Mouse (Mus musculus): ENCODE results near the gene Itga11. TPM values are rescaled to one million over a fixed set of nuclear protein-coding genes. Genes with fewer than 3 reads are reported as not detected.
"Not testable (repeated sequence)": the region's sequence is repeated elsewhere in the genome, so short reads cannot be mapped to it uniquely, and the experiment has no call there.

Itga11 gene
- polyA plus RNA-seq, 1 experiment from 2014 or later: 2.2 TPM

DNA sequence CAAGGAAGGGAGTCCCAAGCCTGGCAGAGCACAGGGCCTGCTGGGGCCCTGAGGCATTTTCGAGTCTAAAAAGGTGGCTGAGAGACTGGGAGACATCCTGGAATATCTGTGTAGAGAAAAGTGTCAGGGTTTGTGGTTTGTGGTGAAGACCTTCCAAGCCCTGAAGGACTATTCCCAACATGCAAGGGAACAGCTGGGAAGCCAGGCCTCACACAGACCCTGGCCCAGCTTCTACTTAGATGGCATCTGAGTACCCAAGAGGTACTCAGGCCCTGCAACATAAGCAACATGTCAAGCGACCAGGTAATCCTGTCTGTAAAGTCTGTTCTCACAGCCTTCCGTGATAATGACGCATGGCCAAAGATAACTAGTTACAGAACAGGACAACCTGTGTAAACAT, 18.6 kb upstream of the Itga11 start:
- Histone ChIP-seq H3K9me3 (no peaks in the 10 kb centered on the region), H3K27ac (replicated peaks) (no peak overlapping the region), H3K4me1 (peaks cover 19% of the 10 kb centered on the region), H3K27me3 (replicated peaks; ENCODE audit: low read depth, poor library complexity, severe bottlenecking) (no peaks in the 10 kb centered on the region), H3K36me3 (replicated peaks) (no peaks in the 10 kb centered on the region), H3K4me3 (no peak overlapping the region)
- WGBS: 70% methylated on average over 4 of the region's 4 CpGs
- DNase-seq (ENCODE audit: low spot score): no peak

DNA sequence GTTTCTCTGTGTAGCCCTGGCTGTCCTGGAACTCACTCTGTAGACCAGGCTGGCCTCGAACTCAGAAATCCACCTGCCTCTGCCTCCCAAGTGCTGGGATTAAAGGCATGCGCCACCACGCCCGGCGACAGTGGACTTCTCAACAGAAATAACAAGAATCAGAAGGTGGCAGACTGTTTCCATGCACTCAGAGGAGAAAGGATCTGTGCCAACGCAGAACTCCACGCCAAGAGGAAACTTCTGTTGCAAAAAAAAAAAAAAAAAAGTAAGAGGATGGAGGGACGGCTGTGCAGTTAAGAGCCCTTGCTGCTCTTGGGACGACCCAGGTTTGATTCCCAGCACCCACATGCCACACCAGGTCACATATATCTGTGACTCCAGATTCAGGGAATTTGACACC, 16.7 kb upstream of the Itga11 start:
- not testable (repeated sequence) for DNase-seq (ENCODE audit: low spot score); H3K4me3 ChIP-seq; H3K36me3 ChIP-seq (replicated peaks); H3K27ac ChIP-seq (replicated peaks); H3K27me3 ChIP-seq (replicated peaks; ENCODE audit: low read depth, poor library complexity, severe bottlenecking); H3K9me3 ChIP-seq
- WGBS: 92% methylated on average over 9 of the region's 9 CpGs
- peaks cover 12% of the 10 kb centered on the region for H3K4me1 ChIP-seq

DNA sequence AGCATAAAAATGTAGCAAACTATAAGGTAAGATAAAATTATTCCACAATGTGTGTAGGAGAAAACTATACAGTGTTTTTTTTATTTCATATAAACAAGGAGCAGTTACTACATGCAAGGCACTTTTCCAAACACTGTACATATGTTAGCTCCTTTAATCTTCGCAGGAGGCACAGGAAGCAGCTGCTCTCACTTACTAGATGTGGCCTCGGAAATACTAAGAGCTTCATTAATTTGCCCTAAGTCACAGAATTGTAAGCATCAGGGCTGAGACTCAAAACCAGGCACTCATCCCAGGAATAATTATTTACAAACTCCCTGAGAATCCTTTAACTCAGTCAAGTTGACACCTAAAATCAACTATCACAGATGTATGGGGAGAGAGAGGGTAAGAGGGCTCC, 14.2 kb upstream of the Itga11 start:
- H3K27me3 ChIP-seq (replicated peaks; ENCODE audit: low read depth, poor library complexity, severe bottlenecking): no peaks in the 10 kb centered on the region
- H3K9me3 ChIP-seq: no peaks in the 10 kb centered on the region
- no peak for DNase-seq (ENCODE audit: low spot score)
- no peaks in the 10 kb centered on the region for H3K36me3 ChIP-seq (replicated peaks)
- 41% methylated on average over 2 of the region's 2 CpGs for WGBS
- H3K4me3 ChIP-seq: no peak overlapping the region
- H3K4me1 ChIP-seq: peaks cover 12% of the 10 kb centered on the region
- H3K27ac ChIP-seq (replicated peaks): no peak overlapping the region

DNA sequence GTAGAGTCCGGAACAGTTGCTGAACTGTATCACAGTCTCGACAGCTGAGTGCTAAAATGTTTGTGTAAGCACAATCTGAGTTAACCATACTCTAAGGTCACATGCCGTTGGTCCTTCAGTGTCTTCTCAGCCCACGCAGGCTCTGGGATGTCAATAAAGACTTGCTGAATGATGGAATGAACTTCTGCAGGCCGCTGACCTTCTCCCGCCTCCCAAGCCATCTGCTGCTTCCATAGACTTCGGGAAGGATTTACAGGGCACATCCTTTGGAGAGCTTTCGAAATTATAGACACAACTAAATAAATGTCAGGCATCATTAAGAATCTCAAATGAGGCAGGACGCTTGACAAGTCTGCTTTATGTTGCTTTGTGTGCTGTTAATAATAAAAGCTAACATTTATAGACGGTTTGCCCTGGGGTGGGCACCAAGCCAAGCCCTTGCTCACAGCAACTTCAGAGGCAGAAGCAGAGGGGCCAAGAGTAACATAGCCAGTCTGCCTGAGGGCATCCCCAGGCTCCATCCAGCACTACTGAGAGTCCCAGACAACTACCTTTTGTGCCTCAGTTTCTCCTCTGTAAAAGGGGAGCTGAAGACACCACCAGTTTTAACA, 13.4 kb upstream of the Itga11 start:
- DNase-seq (ENCODE audit: low spot score): no peak
- H3K36me3 ChIP-seq (replicated peaks): no peaks in the 10 kb centered on the region
- no peaks in the 10 kb centered on the region for H3K9me3 ChIP-seq
- H3K27ac ChIP-seq (replicated peaks): no peak overlapping the region
- H3K4me3 ChIP-seq: no peak overlapping the region
- peaks cover 12% of the 10 kb centered on the region for H3K4me1 ChIP-seq
- 67% methylated on average over 10 of the region's 10 CpGs for WGBS
- H3K27me3 ChIP-seq (replicated peaks; ENCODE audit: low read depth, poor library complexity, severe bottlenecking): no peaks in the 10 kb centered on the region

DNA sequence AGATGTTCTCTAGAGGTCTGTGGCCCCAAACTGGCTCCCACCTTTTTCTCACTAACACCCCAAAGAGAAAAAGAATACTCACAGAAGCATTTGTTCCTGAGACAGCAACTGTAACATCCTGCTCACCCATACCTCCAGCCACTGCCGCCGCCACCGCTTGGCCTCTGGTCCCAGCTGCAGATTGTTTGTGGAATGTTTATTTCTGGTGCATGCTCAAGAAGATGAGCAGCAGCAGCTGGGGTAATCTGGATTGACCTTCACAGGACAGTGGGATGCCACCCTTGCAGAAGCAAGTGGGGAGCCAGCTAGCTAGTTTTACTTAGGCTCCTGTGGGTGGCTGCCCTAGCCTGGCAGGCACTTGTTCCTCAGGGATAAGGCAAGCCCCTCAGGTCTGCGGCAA, 11.7 kb upstream of the Itga11 start:
- Histone ChIP-seq H3K27ac (replicated peaks) (no peak overlapping the region), H3K9me3 (no peaks in the 10 kb centered on the region), H3K27me3 (replicated peaks; ENCODE audit: low read depth, poor library complexity, severe bottlenecking) (no peaks in the 10 kb centered on the region), H3K36me3 (replicated peaks) (no peaks in the 10 kb centered on the region), H3K4me1 (peaks cover 12% of the 10 kb centered on the region), H3K4me3 (no peak overlapping the region)
- 85% methylated on average over 4 of the region's 4 CpGs for WGBS
- DNase-seq (ENCODE audit: low spot score): no peak

DNA sequence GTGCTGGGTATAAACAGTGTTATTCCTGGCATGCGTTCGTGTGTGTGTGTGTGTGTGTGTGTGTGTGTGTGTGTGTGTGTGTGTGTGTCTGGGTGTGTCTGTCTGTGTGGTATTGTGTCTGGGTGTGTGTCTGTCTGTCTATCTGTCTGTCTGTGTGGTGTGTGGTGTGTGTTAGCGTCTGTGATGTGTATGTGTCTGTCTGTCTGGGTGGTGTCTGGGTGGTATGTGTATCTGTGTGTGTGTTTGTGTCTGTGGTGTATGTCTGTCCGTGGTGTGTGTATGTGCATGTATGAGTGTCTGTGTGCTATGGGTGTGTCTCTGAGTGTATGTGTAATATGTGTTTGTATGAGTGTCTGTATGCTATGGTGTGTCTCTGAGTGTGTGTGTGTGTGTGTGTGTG, 9.1 kb upstream of the Itga11 start:
- H3K36me3 ChIP-seq (replicated peaks): no peaks in the 10 kb centered on the region
- H3K4me1 ChIP-seq: peaks cover 10% of the 10 kb centered on the region
- no peak for DNase-seq (ENCODE audit: low spot score)
- no peaks in the 10 kb centered on the region for H3K27me3 ChIP-seq (replicated peaks; ENCODE audit: low read depth, poor library complexity, severe bottlenecking)
- 88% methylated on average over 4 of the region's 4 CpGs for WGBS
- no peak overlapping the region for H3K27ac ChIP-seq (replicated peaks)
- H3K4me3 ChIP-seq: no peak overlapping the region
- no peaks in the 10 kb centered on the region for H3K9me3 ChIP-seq

DNA sequence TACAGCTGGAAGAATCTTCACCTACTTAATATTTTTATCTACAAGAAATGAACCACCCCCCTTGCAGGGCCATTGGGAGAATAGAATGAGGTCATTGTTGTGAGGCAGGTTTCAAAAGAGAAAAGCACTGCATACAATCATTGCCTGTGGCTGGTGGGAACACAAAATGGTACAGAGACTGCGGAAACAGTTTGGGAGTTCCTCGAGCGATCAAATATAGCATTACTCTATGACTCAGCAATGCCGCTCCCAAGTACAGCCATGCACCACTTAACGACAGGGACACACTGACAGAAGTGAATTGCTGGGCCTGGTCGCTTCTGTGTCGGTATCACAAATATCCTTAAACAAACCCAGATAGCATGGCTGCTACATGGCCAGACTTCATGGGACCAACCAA, 4.4 kb upstream of the Itga11 start:
- H3K36me3 ChIP-seq (replicated peaks): no peaks in the 10 kb centered on the region
- no peaks in the 10 kb centered on the region for H3K9me3 ChIP-seq
- H3K4me1 ChIP-seq: peaks cover 13% of the 10 kb centered on the region
- no peak overlapping the region for H3K27ac ChIP-seq (replicated peaks)
- WGBS: 89% methylated on average over 7 of the region's 7 CpGs
- no peak overlapping the region for H3K4me3 ChIP-seq
- DNase-seq (ENCODE audit: low spot score): no peak
- peaks cover 33% of the 10 kb centered on the region for H3K27me3 ChIP-seq (replicated peaks; ENCODE audit: low read depth, poor library complexity, severe bottlenecking)

DNA sequence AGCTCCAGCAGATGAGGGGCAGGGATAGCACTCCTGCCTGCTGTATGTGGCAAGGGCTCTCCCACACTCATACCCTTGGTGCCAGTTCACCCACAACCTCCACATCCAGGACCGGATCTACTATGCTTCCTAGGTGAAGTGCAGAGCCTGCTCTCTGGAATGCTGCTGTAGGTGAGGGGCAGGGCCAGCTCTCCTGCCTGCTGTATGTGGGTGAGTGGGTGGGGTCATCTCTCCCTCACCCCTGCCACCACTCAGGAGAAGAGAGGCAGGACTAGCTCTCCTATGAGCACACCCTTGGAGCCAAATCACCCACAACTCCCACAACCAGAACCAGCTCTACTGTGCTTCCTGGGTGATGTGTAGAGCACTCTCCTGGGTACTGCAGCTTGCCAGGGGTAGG, 2.5 kb upstream of the Itga11 start:
- Histone ChIP-seq H3K9me3 (no peaks in the 10 kb centered on the region), H3K36me3 (replicated peaks) (no peaks in the 10 kb centered on the region), H3K4me3 (no peak overlapping the region), H3K27ac (replicated peaks) (no peak overlapping the region), H3K4me1 (peaks cover 24% of the 10 kb centered on the region), H3K27me3 (replicated peaks; ENCODE audit: low read depth, poor library complexity, severe bottlenecking) (peaks cover 53% of the 10 kb centered on the region)
- no peak for DNase-seq (ENCODE audit: low spot score)
- 85% methylated on average over 1 of the region's 1 CpGs for WGBS

DNA sequence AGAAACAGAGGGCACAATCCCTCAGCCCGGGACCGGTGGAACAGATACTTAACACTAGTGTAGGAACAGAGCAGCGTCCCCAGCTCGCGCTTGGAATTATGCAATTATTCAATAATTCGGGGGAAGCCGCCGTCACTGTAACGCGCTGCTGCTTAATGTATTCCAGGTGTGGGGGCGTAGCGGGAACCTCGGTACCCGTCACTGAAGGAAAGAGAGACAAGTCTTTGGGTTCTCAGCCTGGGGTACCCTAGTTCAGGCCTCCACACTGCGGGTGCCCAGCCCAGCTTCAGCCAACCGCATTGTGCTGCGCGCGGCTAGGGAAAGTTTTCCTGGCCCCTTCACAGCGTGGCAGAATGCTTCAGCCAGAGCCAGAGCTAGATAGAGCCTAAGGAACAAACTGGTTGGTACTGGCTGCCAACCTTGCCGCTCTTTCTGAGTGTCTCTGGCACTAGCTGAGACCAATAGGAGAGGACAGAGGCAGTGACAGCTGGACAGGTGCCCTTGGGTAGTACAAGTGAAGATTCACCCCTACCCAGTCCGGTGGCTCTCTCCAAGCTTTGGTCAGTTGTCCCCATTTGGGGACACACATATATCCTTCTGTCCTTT, 1.0 kb downstream of the Itga11 start:
- peak; percentile 62 for DNase-seq (ENCODE audit: low spot score)

DNA sequence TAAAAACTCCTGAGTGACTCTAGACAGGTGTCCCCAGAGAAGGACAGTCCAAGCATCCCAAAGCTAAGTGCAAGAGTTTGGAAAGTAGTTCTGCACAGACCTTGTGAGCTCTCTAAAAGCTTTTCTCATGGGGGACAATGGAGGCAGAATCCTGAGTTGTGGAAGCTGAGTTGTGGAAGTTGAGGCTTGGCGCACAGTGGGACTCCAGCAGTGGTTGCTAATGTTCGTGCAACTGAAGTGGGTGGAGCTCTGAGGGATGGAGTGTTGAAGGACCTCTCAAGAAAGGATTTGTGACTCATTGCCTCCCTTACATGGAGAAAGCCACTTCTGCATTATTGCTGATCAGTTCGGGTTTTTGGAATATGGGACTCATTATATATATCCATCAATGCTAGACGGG, 1.8 kb downstream of the Itga11 start:
- Histone ChIP-seq H3K4me1 (peaks cover 24% of the 10 kb centered on the region), H3K4me3 (no peak overlapping the region), H3K27ac (replicated peaks) (no peak overlapping the region), H3K36me3 (replicated peaks) (no peaks in the 10 kb centered on the region), H3K9me3 (no peaks in the 10 kb centered on the region), H3K27me3 (replicated peaks; ENCODE audit: low read depth, poor library complexity, severe bottlenecking) (peaks cover 81% of the 10 kb centered on the region)
- no peak for DNase-seq (ENCODE audit: low spot score)
- whole genome bisulfite sequencing: 76% methylated on average over 4 of the region's 4 CpGs

More for the DNA sequence above, 1.0 kb downstream of the Itga11 start:
- WGBS: 4% methylated on average over 22 of the region's 22 CpGs
- Histone ChIP-seq H3K36me3 (replicated peaks) (no peaks in the 10 kb centered on the region), H3K4me1 (peaks cover 24% of the 10 kb centered on the region), H3K9me3 (no peaks in the 10 kb centered on the region), H3K27me3 (replicated peaks; ENCODE audit: low read depth, poor library complexity, severe bottlenecking) (peaks cover 81% of the 10 kb centered on the region), H3K4me3 (peak overlapping the region; percentile 63), H3K27ac (replicated peaks) (peak overlapping the region; percentile 76)

DNA sequence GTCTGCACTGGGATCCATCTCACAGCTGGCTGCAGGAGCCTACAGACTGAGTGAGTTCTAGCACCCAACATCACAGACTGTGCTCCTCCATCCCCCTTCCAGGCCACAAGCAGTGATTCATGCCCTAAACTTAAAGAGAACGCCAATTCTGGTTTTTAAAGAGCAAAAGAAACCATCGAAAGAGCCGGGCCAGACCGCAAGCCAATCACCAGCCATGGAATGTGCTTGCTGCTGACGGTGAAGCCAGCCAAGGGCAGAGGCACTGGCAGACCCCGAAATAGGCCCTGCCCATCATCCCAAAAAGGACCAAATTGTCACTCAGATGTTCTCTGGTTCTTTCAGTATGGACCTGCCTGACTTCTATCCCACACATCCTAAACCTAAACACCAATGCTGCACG, 6.7 kb downstream of the Itga11 start:
- H3K9me3 ChIP-seq: no peaks in the 10 kb centered on the region
- H3K4me1 ChIP-seq: peaks cover under 1% of the 10 kb centered on the region
- H3K27me3 ChIP-seq (replicated peaks; ENCODE audit: low read depth, poor library complexity, severe bottlenecking): peaks cover 40% of the 10 kb centered on the region
- no peak for DNase-seq (ENCODE audit: low spot score)
- no peak overlapping the region for H3K27ac ChIP-seq (replicated peaks)
- H3K4me3 ChIP-seq: no peak overlapping the region
- no peaks in the 10 kb centered on the region for H3K36me3 ChIP-seq (replicated peaks)
- WGBS: 89% methylated on average over 7 of the region's 7 CpGs

DNA sequence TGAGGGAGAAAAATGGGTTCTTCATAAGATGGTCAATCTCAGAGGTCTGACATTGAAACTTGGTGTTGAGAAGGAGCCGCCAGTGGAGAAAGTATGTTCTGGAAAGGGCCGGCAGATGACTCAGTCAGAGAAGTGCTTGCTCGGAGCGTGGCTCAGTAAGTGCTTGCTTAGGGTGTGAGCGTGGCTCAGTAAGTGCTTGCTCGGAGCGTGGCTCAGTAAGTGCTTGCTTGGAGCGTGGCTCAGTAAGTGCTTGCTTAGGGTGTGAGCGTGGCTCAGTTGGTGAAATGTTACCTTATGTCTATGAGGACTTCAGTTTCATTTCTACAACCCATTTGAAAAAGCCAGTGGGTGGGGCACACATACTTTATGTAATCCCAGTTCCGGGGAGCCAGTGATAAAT, 12.1 kb downstream of the Itga11 start:
- Histone ChIP-seq H3K4me1 (peaks cover 14% of the 10 kb centered on the region), H3K4me3 (no peak overlapping the region), H3K9me3 (no peaks in the 10 kb centered on the region), H3K27ac (replicated peaks) (no peak overlapping the region), H3K36me3 (replicated peaks) (no peaks in the 10 kb centered on the region), H3K27me3 (replicated peaks; ENCODE audit: low read depth, poor library complexity, severe bottlenecking) (peaks cover 15% of the 10 kb centered on the region; the same call in 1 of the 2 replicates)
- 89% methylated on average over 10 of the region's 10 CpGs for WGBS
- DNase-seq (ENCODE audit: low spot score): no peak

DNA sequence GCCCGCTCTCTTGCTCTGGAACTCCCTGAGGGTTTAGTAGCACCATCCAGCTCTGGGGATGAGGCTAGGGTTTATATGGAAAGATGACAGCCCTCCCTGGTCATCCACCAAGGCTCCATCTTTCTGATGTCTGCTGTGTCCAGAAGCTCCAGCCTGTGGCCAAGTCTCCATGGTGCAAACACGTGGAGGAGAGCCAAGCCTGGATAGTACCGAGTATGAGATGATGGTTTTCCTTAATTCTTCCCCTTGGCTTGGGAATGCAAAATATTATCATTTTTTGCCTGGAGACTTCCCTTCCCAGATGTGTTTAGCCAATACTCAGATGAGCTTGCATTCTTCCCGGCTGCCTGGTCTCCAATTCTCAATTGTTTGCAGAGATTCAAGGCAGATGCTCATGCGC, 16.4 kb downstream of the Itga11 start:
- 85% methylated on average over 5 of the region's 5 CpGs for WGBS
- no peak overlapping the region for H3K27ac ChIP-seq (replicated peaks)

More for the DNA sequence above, 16.4 kb downstream of the Itga11 start:
- H3K36me3 ChIP-seq (replicated peaks): no peaks in the 10 kb centered on the region
- peaks cover 12% of the 10 kb centered on the region; the same call in 1 of the 2 replicates for H3K27me3 ChIP-seq (replicated peaks; ENCODE audit: low read depth, poor library complexity, severe bottlenecking)
- no peak overlapping the region for H3K4me3 ChIP-seq
- DNase-seq (ENCODE audit: low spot score): no peak
- peaks cover 39% of the 10 kb centered on the region for H3K4me1 ChIP-seq
- H3K9me3 ChIP-seq: no peaks in the 10 kb centered on the region

All from embryonic facial prominence, embryonic 10.5 days (tissue).